Mouse (Mus musculus): ENCODE data around the gene Ndnf.

GRCm38 (mm10) chr6:65759174-65759573, 87.8 kb downstream of the Ndnf start:
- TF ChIP-seq POLR2A (IDR thresholded peaks at IDR 0.05; ENCODE audit: insufficient read length, low read depth) (no peak), REST (IDR thresholded peaks at IDR 0.05; ENCODE audit: insufficient read depth, insufficient read length) (no peak), E2F4 (IDR thresholded peaks at IDR 0.05; ENCODE audit: insufficient read depth) (no peak), MAX (IDR thresholded peaks at IDR 0.05; ENCODE audit: low read depth) (no peak), USF1 (IDR thresholded peaks at IDR 0.05; ENCODE audit: low read depth) (no peak), POLR2AphosphoS2 (IDR thresholded peaks at IDR 0.05; ENCODE audit: insufficient read length, low read depth) (no peak), CEBPB (IDR thresholded peaks at IDR 0.05; ENCODE audit: insufficient read depth, poor library complexity, severe bottlenecking) (no peak), TCF3 (IDR thresholded peaks at IDR 0.05; ENCODE audit: insufficient read length, low read depth) (no peak), MYOG (IDR thresholded peaks at IDR 0.05; ENCODE audit: control insufficient read depth in 1 of 3, insufficient read depth in 1 of 3, insufficient read length in 2 of 3, low read depth in 2 of 3) (no peak), MYOD1 (IDR thresholded peaks at IDR 0.05; ENCODE audit: control insufficient read depth in 1 of 3, insufficient read length in 2 of 3, low read depth in 2 of 3) (no peak), TCF12 (IDR thresholded peaks at IDR 0.05; ENCODE audit: insufficient read depth, poor library complexity, severe bottlenecking) (no peak)

Measured in myocyte (in vitro differentiated cells).